Mouse (Mus musculus): ENCODE measurements around the gene Rab3ip. TPM values are rescaled to one million over a fixed set of nuclear protein-coding genes. Genes with fewer than 3 reads are reported as not detected.

Gene Rab3ip
- 24.6 and 25.2 TPM in 2 replicates for polyA plus RNA-seq (2015; fragmentation: Nextera tagmentation; extraction: Ambion mirVana)

- H3K9ac ChIP-seq = peak within 1 kb of the TSS; percentile 43
- peak within 1 kb of the TSS; percentile 77 for H3K4me3 ChIP-seq (replicated peaks)
- H3K9me3 ChIP-seq = no peaks in the 10 kb centered on the region
- peak; percentile 90 for ATAC-seq (ENCODE audit: insufficient read depth, low FRiP score, low read depth)
- H3K27ac ChIP-seq = peak within 1 kb of the TSS; percentile 88
- peak within 1 kb of the TSS; percentile 83 for H3K4me2 ChIP-seq
- H3K36me3 ChIP-seq = no peaks in the 10 kb centered on the region
- no peaks in the 10 kb centered on the region for H3K27me3 ChIP-seq (replicated peaks)
- under 1% methylated on average over 57 of the region's 103 CpGs for WGBS
- H3K4me1 ChIP-seq = 0 out of 2 replicates have a peak, but pooled peaks cover 4% of the 10 kb centered on the region
Observed at GRCm38 (mm10) chr10:116950009-116950769, at the start of gene Rab3ip. Rab3ip (minus strand) TSS chr10:116950769.

- Histone ChIP-seq H3K9me3 (no peaks in the 10 kb centered on the region), H3K4me3 (replicated peaks) (no peak overlapping the region), H3K4me2 (no peak overlapping the region), H3K36me3 (no peaks in the 10 kb centered on the region), H3K9ac (no peak overlapping the region), H3K27ac (no peak overlapping the region), H3K4me1 (0 out of 2 replicates have a peak, but pooled peaks cover 5% of the 10 kb centered on the region), H3K27me3 (replicated peaks) (no peaks in the 10 kb centered on the region)
- WGBS = 71% methylated on average over 17 of the region's 17 CpGs
- no peak for ATAC-seq (ENCODE audit: insufficient read depth, low FRiP score, low read depth)
Observed at GRCm38 (mm10) chr10:116998716-116999455, 48.3 kb upstream of the Rab3ip start.

GRCm38 (mm10) chr10:116996236-116996600 is 45.6 kb upstream of the Rab3ip start:
- H3K4me2 ChIP-seq = no peak overlapping the region

GRCm38 (mm10) chr10:116995584-116996235 is 45.1 kb upstream of the Rab3ip start:
- 60% methylated on average over 6 of the region's 6 CpGs for WGBS
- H3K4me1 ChIP-seq = 0 out of 2 replicates have a peak, but pooled peaks cover 5% of the 10 kb centered on the region
- no peak overlapping the region for H3K4me2 ChIP-seq
- H3K9ac ChIP-seq = no peak overlapping the region
- no peak for ATAC-seq (ENCODE audit: insufficient read depth, low FRiP score, low read depth)
- no peak overlapping the region for H3K27ac ChIP-seq
- no peaks in the 10 kb centered on the region for H3K36me3 ChIP-seq
- no peaks in the 10 kb centered on the region for H3K27me3 ChIP-seq (replicated peaks)
- H3K4me3 ChIP-seq (replicated peaks) = no peak overlapping the region
- H3K9me3 ChIP-seq = no peaks in the 10 kb centered on the region

More at GRCm38 (mm10) chr10:116996236-116996600, 45.6 kb upstream of the Rab3ip start:
- WGBS = 49% methylated on average over 6 of the region's 6 CpGs
- Histone ChIP-seq H3K27me3 (replicated peaks) (no peaks in the 10 kb centered on the region), H3K27ac (no peak overlapping the region), H3K9ac (no peak overlapping the region), H3K4me3 (replicated peaks) (no peak overlapping the region), H3K36me3 (no peaks in the 10 kb centered on the region), H3K4me1 (0 out of 2 replicates have a peak, but pooled peaks cover 5% of the 10 kb centered on the region), H3K9me3 (no peaks in the 10 kb centered on the region)
- ATAC-seq (ENCODE audit: insufficient read depth, low FRiP score, low read depth) = peak; percentile 83

- WGBS = 72% methylated on average over 5 of the region's 5 CpGs
- H3K4me1 ChIP-seq = 0 out of 2 replicates have a peak, but pooled peaks cover 5% of the 10 kb centered on the region
- no peaks in the 10 kb centered on the region for H3K9me3 ChIP-seq
- H3K9ac ChIP-seq = no peak overlapping the region
- H3K27ac ChIP-seq = no peak overlapping the region
- H3K4me2 ChIP-seq = no peak overlapping the region
- H3K36me3 ChIP-seq = no peaks in the 10 kb centered on the region
- H3K27me3 ChIP-seq (replicated peaks) = no peaks in the 10 kb centered on the region
- no peak overlapping the region for H3K4me3 ChIP-seq (replicated peaks)
- ATAC-seq (ENCODE audit: insufficient read depth, low FRiP score, low read depth) = no peak
Observed at GRCm38 (mm10) chr10:116995162-116995561, 44.6 kb upstream of the Rab3ip start.

- WGBS = 61% methylated on average over 8 of the region's 8 CpGs
- Histone ChIP-seq H3K27me3 (replicated peaks) (no peaks in the 10 kb centered on the region), H3K36me3 (no peaks in the 10 kb centered on the region), H3K4me3 (replicated peaks) (no peak overlapping the region), H3K9me3 (no peaks in the 10 kb centered on the region), H3K27ac (no peak overlapping the region), H3K9ac (no peak overlapping the region), H3K4me1 (0 out of 2 replicates have a peak, but pooled peaks cover 5% of the 10 kb centered on the region), H3K4me2 (no peak overlapping the region)
- no peak for ATAC-seq (ENCODE audit: insufficient read depth, low FRiP score, low read depth)
Observed at GRCm38 (mm10) chr10:116993971-116994370, 43.4 kb upstream of the Rab3ip start.

GRCm38 (mm10) chr10:116986264-116987082 is 35.9 kb upstream of the Rab3ip start, which contains the start of gene Best3:
Best3 (plus strand) TSS chr10:116986314.
- Histone ChIP-seq H3K4me1 (0 out of 2 replicates have a peak, but pooled peaks cover 4% of the 10 kb centered on the region), H3K27ac (no peak within 1 kb of the TSS), H3K4me2 (no peak within 1 kb of the TSS), H3K36me3 (no peaks in the 10 kb centered on the region), H3K9me3 (no peaks in the 10 kb centered on the region), H3K9ac (no peak within 1 kb of the TSS), H3K4me3 (replicated peaks) (no peak within 1 kb of the TSS), H3K27me3 (replicated peaks) (no peaks in the 10 kb centered on the region)
- 40% methylated on average over 21 of the region's 21 CpGs for WGBS
- no peak for ATAC-seq (ENCODE audit: insufficient read depth, low FRiP score, low read depth)

GRCm38 (mm10) chr10:116984836-116985235 is 34.3 kb upstream of the Rab3ip start:
- H3K36me3 ChIP-seq = no peaks in the 10 kb centered on the region
- no peak for ATAC-seq (ENCODE audit: insufficient read depth, low FRiP score, low read depth)
- no peaks in the 10 kb centered on the region for H3K9me3 ChIP-seq
- H3K4me3 ChIP-seq (replicated peaks) = no peak overlapping the region
- no peak overlapping the region for H3K9ac ChIP-seq
- H3K4me2 ChIP-seq = no peak overlapping the region
- 58% methylated on average over 12 of the region's 12 CpGs for WGBS
- no peaks in the 10 kb centered on the region for H3K27me3 ChIP-seq (replicated peaks)
- no peak overlapping the region for H3K27ac ChIP-seq
- H3K4me1 ChIP-seq = 0 out of 2 replicates have a peak, but pooled peaks cover 4% of the 10 kb centered on the region

- Histone ChIP-seq H3K36me3 (no peaks in the 10 kb centered on the region), H3K27ac (no peak overlapping the region), H3K27me3 (replicated peaks) (no peaks in the 10 kb centered on the region), H3K9ac (no peak overlapping the region), H3K9me3 (no peaks in the 10 kb centered on the region), H3K4me1 (0 out of 2 replicates have a peak, but pooled peaks cover 4% of the 10 kb centered on the region), H3K4me2 (no peak overlapping the region), H3K4me3 (replicated peaks) (no peak overlapping the region)
- WGBS = 69% methylated on average over 4 of the region's 4 CpGs
- ATAC-seq (ENCODE audit: insufficient read depth, low FRiP score, low read depth) = no peak
Observed at GRCm38 (mm10) chr10:116982526-116982925, 32.0 kb upstream of the Rab3ip start.

- WGBS = 73% methylated on average over 3 of the region's 3 CpGs
- Histone ChIP-seq H3K36me3 (no peaks in the 10 kb centered on the region), H3K9me3 (no peaks in the 10 kb centered on the region), H3K4me1 (no peaks in the 10 kb centered on the region), H3K4me2 (no peak overlapping the region), H3K27ac (no peak overlapping the region), H3K4me3 (replicated peaks) (no peak overlapping the region), H3K27me3 (replicated peaks) (no peaks in the 10 kb centered on the region), H3K9ac (no peak overlapping the region)
- no peak for ATAC-seq (ENCODE audit: insufficient read depth, low FRiP score, low read depth)
Observed at GRCm38 (mm10) chr10:116980888-116981287, 30.3 kb upstream of the Rab3ip start.

GRCm38 (mm10) chr10:116980273-116980672 is 29.7 kb upstream of the Rab3ip start:
- H3K4me2 ChIP-seq = no peak overlapping the region
- no peaks in the 10 kb centered on the region for H3K36me3 ChIP-seq
- H3K9ac ChIP-seq = no peak overlapping the region
- H3K9me3 ChIP-seq = no peaks in the 10 kb centered on the region
- H3K27ac ChIP-seq = no peak overlapping the region
- no peak for ATAC-seq (ENCODE audit: insufficient read depth, low FRiP score, low read depth)
- no peaks in the 10 kb centered on the region for H3K27me3 ChIP-seq (replicated peaks)
- H3K4me3 ChIP-seq (replicated peaks) = no peak overlapping the region
- WGBS = 66% methylated on average over 4 of the region's 4 CpGs
- H3K4me1 ChIP-seq = no peaks in the 10 kb centered on the region
